Mouse (Mus musculus) gastrocnemius, adult 2 months (tissue): ENCODE data around the gene Prex1. TPM values are rescaled to one million over a fixed set of nuclear protein-coding genes. Genes with fewer than 3 reads are reported as not detected.
A peak's percentile ranks its signal among the peaks of the same experiment; 100 is the strongest.

Experiments
- DNase-seq: peaks from one replicate; pipeline ENCODE4 v3.0.0; 2022
- H3K27ac ChIP-seq: fragments of 200-600 bp; 2 replicates; pipeline ENCODE4 v1.8.1; 2022; ENCODE audit warnings: mild to moderate bottlenecking
- H3K4me3 ChIP-seq: fragments of 200-600 bp; 2 replicates; pipeline ENCODE4 v1.8.1; 2022; ENCODE audit warnings: mild to moderate bottlenecking, moderate library complexity
- CTCF ChIP-seq: fragments of 200-600 bp; IDR thresholded peaks from 2 replicates; pipeline ENCODE4 v1.8.1; 2022; ENCODE audit warnings: antibody characterized with exemption, mild to moderate bottlenecking, moderate library complexity
- intact Hi-C: fragments of 180-260 bp; cut with DNase I; formaldehyde crosslinking; loops from one replicate; pipeline ENCODE4 v1.15.1; 2025
- total RNA-seq, 2 experiments: library from RNA; stranded (reverse); gene quantifications; 2 replicates each; pipeline ENCODE4 v1.2.3; 2021

The Prex1 gene
- total RNA-seq, 2 experiments from 2014 or later = 3.0 to 5.2 TPM

DNA sequence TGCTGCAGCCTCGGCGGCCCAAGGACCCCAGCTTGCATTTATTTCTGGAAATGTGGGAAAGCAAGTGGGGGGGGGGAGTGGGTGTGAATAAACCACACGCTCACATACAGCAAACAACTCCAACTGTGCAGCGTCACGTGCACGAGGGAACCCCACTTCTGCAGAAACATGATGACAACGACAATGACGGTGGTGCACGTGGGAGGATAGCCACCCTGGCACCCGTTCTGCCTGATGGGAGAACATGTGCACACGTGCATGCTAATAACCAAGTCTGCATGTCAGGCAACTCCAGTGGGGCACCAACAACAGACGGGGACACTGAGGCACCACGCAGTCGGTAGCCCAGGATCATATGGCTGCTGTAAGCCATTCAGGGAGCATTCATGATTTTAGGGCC lies 37.1 kb downstream of the Prex1 start:
- H3K27ac ChIP-seq = no peak overlapping the region
- no peak overlapping the region for H3K4me3 ChIP-seq
- intact Hi-C loops = no loop called here
- TF ChIP-seq CTCF = no peak
- DNase-seq = no peak

DNA sequence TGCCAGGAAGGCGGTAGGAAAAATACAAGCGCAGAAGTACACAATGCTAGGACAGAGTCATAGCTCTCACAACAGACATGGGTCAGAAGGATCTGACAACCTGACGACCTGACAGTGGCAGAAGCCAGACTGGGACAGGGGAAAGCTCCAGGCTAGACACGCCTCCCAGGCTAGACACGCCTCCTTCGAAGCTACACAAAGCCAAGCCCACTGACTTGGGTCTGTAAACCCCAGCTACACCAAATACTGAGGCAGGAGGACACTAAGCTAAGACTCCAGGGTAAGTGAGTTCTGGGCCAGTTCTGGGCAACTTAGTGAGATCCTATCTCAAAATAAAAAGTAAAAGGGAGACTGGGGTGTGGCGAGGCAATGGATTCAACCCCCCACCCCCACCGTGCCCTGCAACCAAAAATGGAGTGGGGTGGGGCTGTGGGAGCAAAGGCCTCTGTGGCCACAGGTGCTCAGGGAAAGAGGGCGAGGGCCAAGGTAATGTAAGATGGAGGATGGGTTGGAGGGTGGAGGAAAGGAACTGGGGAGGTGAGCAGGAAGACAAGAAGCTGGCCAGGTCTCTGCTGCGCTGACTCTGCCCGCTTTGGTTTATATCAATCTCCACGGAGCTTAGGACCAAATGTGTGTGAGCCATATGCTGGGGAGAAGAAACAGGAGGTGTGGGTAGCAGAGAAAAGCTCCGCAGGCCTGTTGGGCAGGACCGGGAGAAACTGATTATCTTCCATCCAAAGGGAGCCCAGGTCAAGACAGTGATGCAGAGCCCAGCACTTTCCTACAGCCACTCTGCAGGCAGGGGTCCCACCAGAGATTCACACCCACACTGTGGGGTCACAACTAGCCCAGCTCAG lies 37.8 kb downstream of the Prex1 start:
- DNase-seq = no peak
- no peak for TF ChIP-seq CTCF
- Histone ChIP-seq H3K27ac (no peak overlapping the region), H3K4me3 (no peak overlapping the region)
- intact Hi-C loops = no loop called here

DNA sequence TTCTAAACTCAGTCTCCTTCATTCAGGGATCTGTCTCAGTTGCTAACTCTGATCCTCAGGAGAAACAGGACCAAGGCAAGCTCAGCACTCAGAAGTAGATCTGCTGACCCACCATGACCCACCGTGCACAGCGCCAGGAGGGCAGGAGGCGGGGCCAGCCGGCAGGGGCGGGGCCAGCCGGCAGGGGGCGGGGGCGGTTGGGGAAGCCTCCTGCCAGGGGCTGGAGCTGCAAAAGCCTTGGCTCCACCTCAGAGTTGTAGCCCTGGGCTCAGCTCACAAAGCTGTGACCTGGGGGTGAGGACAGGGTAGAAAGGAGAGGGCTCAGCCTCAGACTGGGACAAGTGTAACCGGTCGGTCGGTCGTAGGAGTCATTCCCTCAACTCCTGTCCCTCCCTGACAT lies 38.9 kb downstream of the Prex1 start:
- DNase-seq = peak; percentile 51
- TF ChIP-seq CTCF = no peak
- intact Hi-C loops = loop anchor here (5.0 kb wide), 1 partner anchor 33 kb away; no protein-coding TSS in a partner anchor
- H3K27ac ChIP-seq = no peak overlapping the region
- H3K4me3 ChIP-seq = no peak overlapping the region

DNA sequence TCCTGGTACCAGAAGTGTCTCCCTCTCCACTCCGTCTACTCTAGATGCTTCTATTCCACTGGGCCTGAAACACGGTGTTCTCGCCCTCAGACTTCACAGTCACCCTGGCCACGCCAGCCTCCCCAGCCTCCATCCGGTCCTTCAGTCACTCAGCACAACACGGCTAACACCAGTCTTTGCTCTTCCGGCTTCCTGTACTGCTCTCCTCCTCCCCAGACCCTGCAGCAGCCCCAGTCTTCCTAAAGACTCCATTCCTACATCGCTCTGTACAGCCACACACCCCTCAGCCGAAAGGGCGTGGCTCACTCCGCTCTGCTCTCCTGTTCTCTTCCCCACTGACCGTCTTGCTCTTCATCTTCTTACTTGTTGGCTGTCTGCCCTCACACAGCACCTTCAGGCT lies 39.7 kb downstream of the Prex1 start:
- no peak for TF ChIP-seq CTCF
- Histone ChIP-seq H3K4me3 (no peak overlapping the region), H3K27ac (no peak overlapping the region)
- intact Hi-C loops = loop anchor here (5.0 kb wide), 1 partner anchor 33 kb away; no protein-coding TSS in a partner anchor
- no peak for DNase-seq

DNA sequence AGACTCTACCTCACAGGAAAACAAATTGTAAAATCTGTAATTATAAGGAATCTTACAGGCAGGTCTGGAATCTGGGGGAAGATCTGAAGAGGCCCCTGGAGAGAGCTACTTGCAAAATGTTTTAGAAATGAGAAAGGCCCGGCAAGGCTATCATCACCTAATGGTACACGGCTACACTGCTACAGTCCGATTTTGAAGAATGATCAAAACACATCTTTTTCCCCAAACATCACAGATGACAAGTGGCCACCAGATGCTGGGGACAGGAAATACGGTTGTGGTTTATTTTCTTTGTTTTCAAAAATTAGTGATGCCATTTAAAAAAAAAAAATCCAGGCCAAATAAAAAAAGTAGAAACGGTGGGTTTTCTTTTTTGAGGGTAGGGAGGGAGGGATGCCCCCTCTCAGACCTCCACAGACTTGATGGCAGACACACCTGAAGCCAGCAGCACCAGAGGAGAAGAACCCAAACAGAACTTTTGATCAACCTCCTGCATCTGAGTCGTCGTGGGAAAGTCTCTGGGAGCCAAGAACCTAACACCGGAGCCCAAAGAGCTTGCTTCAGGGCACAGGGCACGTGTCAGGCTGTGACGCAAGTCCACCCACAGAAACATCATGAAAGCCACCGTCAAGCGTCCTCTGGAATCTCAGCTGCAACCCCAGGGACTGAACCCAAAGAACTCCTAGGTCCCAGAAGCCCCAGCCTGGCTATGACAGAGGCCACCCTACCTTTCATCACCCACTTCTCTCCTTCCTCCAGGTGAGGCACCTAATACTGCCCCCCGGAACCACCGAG lies 41.3 kb downstream of the Prex1 start:
- DNase-seq = no peak

DNA sequence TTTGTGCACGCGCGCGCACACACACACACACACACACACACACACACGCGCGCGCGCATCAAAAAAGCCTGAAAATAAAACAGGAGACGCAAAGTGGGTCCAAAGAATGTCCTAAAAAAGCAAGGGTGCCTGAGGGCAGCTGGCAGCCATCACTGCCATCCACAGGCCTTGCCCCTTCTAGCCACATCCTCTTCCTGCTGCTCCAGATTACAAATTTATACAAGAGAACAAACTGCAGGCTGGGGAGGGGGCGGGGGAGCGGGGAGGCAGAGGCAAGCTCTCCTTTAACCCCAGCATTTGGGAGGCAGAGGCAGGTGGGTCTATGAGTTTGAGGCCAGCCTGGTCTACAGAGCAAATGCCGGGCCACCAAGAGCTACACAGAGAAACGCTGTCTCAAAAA lies 42.0 kb downstream of the Prex1 start:
- no peak for TF ChIP-seq CTCF
- no peak overlapping the region for H3K27ac ChIP-seq
- intact Hi-C loops = loop anchor here (5.0 kb wide), 1 partner anchor 36 kb away; no protein-coding TSS in a partner anchor
- H3K4me3 ChIP-seq = no peak overlapping the region
- DNase-seq = no peak

More for the DNA sequence above, 41.3 kb downstream of the Prex1 start:
- H3K27ac ChIP-seq = no peak overlapping the region
- intact Hi-C loops = loop anchor here (5.0 kb wide), 1 partner anchor 35 kb away; no protein-coding TSS in a partner anchor
- TF ChIP-seq CTCF = no peak
- no peak overlapping the region for H3K4me3 ChIP-seq

DNA sequence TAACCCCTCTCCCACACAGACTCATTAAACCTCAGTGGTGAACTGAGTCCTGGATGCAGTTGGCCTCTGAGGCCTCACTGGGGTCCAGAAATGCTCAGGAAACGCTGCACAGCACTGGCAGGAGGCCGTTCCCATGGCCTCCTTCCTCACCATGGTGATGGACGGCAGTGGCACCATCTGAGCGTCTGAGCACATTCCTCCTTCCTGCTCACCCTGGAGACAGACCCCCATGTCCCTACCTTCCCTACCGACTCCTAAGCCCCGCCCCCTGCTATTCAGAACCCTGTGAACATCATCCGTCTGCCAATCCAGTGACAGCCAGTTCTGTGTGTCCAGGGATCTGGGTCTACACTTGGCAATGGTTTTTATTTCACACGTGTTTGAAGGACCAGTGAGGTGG lies 42.6 kb downstream of the Prex1 start:
- Histone ChIP-seq H3K4me3 (no peak overlapping the region), H3K27ac (no peak overlapping the region)
- intact Hi-C loops = loop anchor here (5.0 kb wide), 1 partner anchor 36 kb away; no protein-coding TSS in a partner anchor
- no peak for DNase-seq
- no peak for TF ChIP-seq CTCF

DNA sequence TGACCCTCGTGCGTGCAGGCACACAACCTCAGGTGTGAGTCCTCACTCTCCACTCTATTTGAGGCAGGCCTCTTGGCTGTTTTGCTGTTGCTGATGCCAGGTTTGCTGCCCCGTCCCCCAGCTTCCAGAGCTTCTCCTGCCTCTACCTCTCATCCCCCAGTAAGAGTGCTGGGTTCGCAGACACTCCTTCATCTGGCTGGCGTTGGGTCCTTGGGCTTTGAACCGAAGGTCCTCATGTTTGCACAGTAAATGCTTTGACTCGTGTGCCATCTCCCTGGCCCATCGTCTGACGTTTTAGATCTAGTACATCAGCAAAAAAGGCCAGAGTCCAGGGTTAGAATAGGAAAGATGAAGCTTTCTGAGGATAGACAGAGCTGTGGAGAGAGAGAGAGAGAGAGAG lies 43.7 kb downstream of the Prex1 start:
- H3K27ac ChIP-seq = no peak overlapping the region
- DNase-seq = no peak
- no peak overlapping the region for H3K4me3 ChIP-seq
- intact Hi-C loops = loop anchor here (5.0 kb wide), 1 partner anchor 37 kb away; no protein-coding TSS in a partner anchor
- TF ChIP-seq CTCF = no peak

DNA sequence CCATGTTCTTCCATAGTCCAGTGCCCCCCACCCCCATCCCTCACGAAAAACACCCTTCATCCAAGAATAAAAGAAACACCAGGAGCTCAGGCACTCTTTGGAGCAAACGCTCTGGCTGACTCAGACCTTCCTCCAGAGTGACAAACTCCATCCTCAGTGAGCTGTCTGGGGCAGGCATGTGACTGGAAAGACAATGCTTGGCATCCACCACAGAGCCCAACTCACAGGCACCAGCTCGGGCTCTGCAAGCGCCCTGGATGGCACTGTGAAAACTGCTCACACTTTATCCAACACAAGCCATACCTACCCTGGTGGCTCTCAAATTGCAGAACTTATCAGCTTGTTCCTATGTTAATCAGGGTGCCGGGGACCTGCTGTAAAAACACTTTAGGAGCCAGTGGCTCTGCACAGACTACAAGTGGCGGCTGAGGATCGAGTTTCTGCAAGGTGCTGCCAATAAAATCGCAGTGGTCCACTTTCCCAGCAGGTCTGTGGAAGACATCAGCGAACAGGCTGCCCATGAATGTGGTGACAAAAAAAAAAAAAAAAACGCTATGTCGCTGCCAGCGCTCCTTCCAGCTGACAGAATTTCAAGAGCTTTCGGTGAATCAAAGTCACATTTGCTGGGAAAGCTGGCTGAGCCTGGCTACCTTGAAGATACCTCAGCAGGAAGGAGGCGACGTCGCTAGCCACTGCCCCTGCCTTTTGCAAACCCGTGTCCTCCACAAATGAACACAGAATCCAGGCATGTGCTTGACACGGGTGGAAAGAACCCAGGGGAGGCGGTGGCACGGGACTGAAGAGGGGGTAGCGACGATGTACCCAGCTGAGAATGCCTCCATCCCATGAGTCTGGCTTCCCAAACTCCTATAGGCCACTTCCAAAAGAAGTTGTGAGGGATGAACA lies 45.6 kb downstream of the Prex1 start:
- peak; percentile 57 for DNase-seq
- TF ChIP-seq CTCF = no peak
- intact Hi-C loops = no loop called here
- H3K27ac ChIP-seq = peak overlapping the region; percentile 68
- H3K4me3 ChIP-seq = peak overlapping the region; percentile 4; the same call in 1 of the 2 replicates

DNA sequence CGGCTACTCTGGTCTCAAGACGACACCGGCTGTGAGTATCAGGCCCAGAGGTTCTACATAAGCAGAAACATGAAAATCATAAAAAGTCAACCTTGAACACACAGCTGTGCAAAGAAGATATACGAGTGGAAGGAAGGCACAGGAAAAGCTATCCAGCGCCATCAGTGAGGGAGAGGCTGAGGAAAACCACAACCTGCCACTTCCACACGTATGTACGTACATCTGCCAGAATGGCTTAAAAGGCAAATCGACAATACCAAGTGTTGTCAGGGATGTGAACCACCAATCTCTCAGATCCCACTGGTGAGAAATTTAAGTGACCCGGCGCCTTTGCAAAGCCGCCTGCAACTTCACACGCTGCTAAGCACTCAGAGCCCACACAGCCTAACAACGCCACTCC lies 47.5 kb downstream of the Prex1 start:
- H3K27ac ChIP-seq = no peak overlapping the region
- intact Hi-C loops = no loop called here

DNA sequence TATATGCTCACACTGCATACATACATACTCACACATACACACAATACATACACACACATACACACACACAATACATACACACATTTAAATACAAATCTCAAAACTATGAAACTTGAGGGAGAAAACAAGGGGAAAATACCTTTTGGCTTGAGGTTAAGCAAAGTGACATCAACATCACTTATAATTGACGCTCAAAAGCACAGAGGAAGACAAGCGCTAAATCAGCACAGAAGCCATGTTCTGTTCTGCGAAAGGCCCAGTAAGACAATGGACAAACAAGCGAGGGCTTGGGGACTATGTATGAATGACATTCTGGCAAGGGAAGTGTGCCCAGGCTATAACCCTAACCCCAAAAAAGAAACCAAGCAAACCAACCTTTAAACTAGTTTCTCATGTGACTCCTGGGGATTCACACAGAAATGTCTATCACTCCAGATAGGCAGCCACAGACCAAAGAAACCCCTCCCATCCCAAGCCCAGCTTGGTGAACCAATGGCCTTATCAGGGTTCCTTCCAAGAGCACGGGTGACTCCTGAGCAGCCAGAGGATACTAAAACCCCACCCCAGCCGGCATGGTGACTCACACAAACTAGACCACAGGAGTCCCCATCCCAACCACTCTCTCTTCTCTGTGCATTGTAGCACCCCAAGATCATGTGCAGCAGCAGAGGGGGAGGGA lies 48.2 kb downstream of the Prex1 start:
- Histone ChIP-seq H3K27ac (no peak overlapping the region), H3K4me3 (no peak overlapping the region)
- intact Hi-C loops = no loop called here
- no peak for DNase-seq
- TF ChIP-seq CTCF = no peak

More for the DNA sequence above, 47.5 kb downstream of the Prex1 start:
- no peak overlapping the region for H3K4me3 ChIP-seq
- TF ChIP-seq CTCF = no peak
- no peak for DNase-seq
